Mouse (Mus musculus): Measurements from ENCODE around the gene Gcfc2. TPM values are rescaled to one million over a fixed set of nuclear protein-coding genes. Genes with fewer than 3 reads are reported as not detected.

Gene Gcfc2
- polyA plus RNA-seq (2016; fragmentation: Nextera tagmentation; extraction: Ambion mirVana): 6.4 and 10.1 TPM in 2 replicates

GRCm38 (mm10) chr6:81923523-81924142 lies at the start of gene Gcfc2:
TSS of gene Gcfc2 (plus strand) at chr6:81923669.
- peak; percentile 95 for DNase-seq (ENCODE audit: low spot score)
- no peaks in the 10 kb centered on the region for H3K27me3 ChIP-seq (ENCODE audit: insufficient read depth, poor library complexity, severe bottlenecking)
- under 1% methylated on average over 56 of the region's 56 CpGs for WGBS
- H3K36me3 ChIP-seq: peaks cover 27% of the 10 kb centered on the region
- no peaks in the 10 kb centered on the region for H3K9me3 ChIP-seq
- H3K27ac ChIP-seq: peak within 1 kb of the TSS; percentile 97
- H3K4me3 ChIP-seq: peak within 1 kb of the TSS; percentile 92
- H3K4me1 ChIP-seq: 0 out of 2 replicates have a peak, but pooled peaks cover 7% of the 10 kb centered on the region

GRCm38 (mm10) chr6:81895678-81896230 lies 27.7 kb upstream of the Gcfc2 start:
- Histone ChIP-seq H3K27me3 (ENCODE audit: insufficient read depth, poor library complexity, severe bottlenecking) (no peaks in the 10 kb centered on the region), H3K9me3 (no peaks in the 10 kb centered on the region), H3K36me3 (no peaks in the 10 kb centered on the region), H3K4me1 (no peaks in the 10 kb centered on the region), H3K27ac (no peak overlapping the region), H3K4me3 (no peak overlapping the region)
- no peak for DNase-seq (ENCODE audit: low spot score)
- WGBS: 46% methylated on average over 3 of the region's 3 CpGs

GRCm38 (mm10) chr6:81910302-81910855 lies 13.1 kb upstream of the Gcfc2 start:
- 80% methylated on average over 25 of the region's 25 CpGs for whole genome bisulfite sequencing
- H3K36me3 ChIP-seq: no peaks in the 10 kb centered on the region

GRCm38 (mm10) chr6:81911244-81911643 lies 12.2 kb upstream of the Gcfc2 start:
- 76% methylated on average over 5 of the region's 5 CpGs for WGBS
- Histone ChIP-seq H3K27me3 (ENCODE audit: insufficient read depth, poor library complexity, severe bottlenecking) (no peaks in the 10 kb centered on the region), H3K27ac (no peak overlapping the region), H3K4me3 (no peak overlapping the region), H3K4me1 (no peaks in the 10 kb centered on the region), H3K9me3 (no peaks in the 10 kb centered on the region), H3K36me3 (no peaks in the 10 kb centered on the region)
- DNase-seq (ENCODE audit: low spot score): peak; percentile 38

More at GRCm38 (mm10) chr6:81910302-81910855, 13.1 kb upstream of the Gcfc2 start:
- no peaks in the 10 kb centered on the region for H3K9me3 ChIP-seq
- H3K4me3 ChIP-seq: no peak overlapping the region
- DNase-seq (ENCODE audit: low spot score): no peak
- H3K4me1 ChIP-seq: no peaks in the 10 kb centered on the region
- H3K27ac ChIP-seq: no peak overlapping the region
- H3K27me3 ChIP-seq (ENCODE audit: insufficient read depth, poor library complexity, severe bottlenecking): no peaks in the 10 kb centered on the region

DNA sequence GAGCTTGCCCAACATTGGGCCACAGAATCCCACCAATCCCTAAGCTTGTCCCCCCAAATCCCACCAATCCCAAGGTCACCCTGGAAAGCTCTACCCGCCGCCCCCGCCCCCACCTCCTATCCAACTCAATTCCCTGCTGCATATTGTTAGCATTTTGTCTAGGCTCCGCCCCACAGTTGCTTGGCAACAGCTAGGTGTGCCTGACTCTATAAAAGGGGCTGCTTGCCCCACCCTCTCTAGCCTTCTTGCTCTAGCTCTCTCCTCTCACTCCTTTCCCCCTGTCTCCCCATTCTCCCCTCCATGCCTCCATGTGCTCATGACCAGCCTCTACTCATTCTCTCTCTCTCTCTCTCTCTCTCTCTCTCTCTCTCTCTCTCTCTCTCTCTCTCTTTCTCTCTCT lies 11.8 kb upstream of the Gcfc2 start:
- Histone ChIP-seq H3K9me3 (no peaks in the 10 kb centered on the region), H3K27me3 (ENCODE audit: insufficient read depth, poor library complexity, severe bottlenecking) (no peaks in the 10 kb centered on the region), H3K36me3 (no peaks in the 10 kb centered on the region), H3K4me3 (no peak overlapping the region), H3K27ac (no peak overlapping the region), H3K4me1 (no peaks in the 10 kb centered on the region)
- DNase-seq (ENCODE audit: low spot score): no peak
- 85% methylated on average over 4 of the region's 4 CpGs for WGBS

DNA sequence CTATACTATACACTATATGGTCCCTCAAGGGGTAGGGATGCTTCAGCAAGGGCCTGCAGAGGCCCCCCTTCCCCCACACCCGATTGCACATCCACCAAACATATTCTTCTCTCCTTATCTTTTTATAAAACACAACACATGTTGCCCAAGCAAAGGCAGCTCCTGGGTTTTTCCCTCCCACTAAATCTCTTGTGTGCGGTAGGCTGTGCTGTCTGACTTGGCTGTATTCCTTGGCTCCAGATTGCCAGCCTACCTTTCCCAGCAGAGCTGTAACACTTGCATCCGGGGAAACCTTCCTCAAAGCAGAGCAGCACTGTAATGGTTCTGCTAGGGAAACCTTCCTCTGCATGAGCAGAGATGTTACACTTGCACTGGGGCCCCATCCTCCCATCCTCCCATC lies 11.3 kb upstream of the Gcfc2 start:
- Histone ChIP-seq H3K4me1 (no peaks in the 10 kb centered on the region), H3K4me3 (no peak overlapping the region), H3K9me3 (no peaks in the 10 kb centered on the region), H3K27me3 (ENCODE audit: insufficient read depth, poor library complexity, severe bottlenecking) (no peaks in the 10 kb centered on the region), H3K36me3 (no peaks in the 10 kb centered on the region), H3K27ac (no peak overlapping the region)
- WGBS: 84% methylated on average over 3 of the region's 3 CpGs
- peak; percentile 43 for DNase-seq (ENCODE audit: low spot score)

DNA sequence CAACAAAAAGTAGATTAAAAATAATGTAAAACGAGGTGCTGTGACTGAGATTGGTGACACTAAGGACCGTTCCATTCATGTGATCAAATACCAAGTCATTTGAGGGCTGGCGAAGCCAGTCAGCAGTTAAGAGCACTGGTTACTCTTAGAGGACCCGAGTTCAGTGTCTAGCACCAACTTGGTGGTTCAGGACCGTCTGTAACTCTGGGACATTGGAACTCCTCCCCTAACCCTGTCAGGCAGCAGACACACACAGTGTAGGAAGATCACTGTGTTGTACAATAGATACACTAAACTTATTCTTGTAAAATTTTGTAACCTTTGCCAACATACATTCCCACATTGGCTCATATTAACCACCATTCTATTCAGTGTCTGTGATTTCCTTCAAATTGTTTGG lies 835 bp downstream of the Gcfc2 start:
- 22% methylated on average over 5 of the region's 5 CpGs for WGBS
- Histone ChIP-seq H3K27me3 (ENCODE audit: insufficient read depth, poor library complexity, severe bottlenecking) (no peaks in the 10 kb centered on the region), H3K36me3 (peaks cover 27% of the 10 kb centered on the region), H3K4me1 (0 out of 2 replicates have a peak, but pooled peaks cover 7% of the 10 kb centered on the region), H3K4me3 (peak overlapping the region; percentile 92), H3K27ac (peak overlapping the region; percentile 97; the same call in 1 of the 2 replicates), H3K9me3 (no peaks in the 10 kb centered on the region)
- no peak for DNase-seq (ENCODE audit: low spot score)

GRCm38 (mm10) chr6:81929402-81929801 lies 5.9 kb downstream of the Gcfc2 start:
- no peaks in the 10 kb centered on the region for H3K9me3 ChIP-seq
- no peak overlapping the region for H3K4me3 ChIP-seq
- H3K27me3 ChIP-seq (ENCODE audit: insufficient read depth, poor library complexity, severe bottlenecking): no peaks in the 10 kb centered on the region
- WGBS: 93% methylated on average over 4 of the region's 4 CpGs
- H3K36me3 ChIP-seq: peaks cover 73% of the 10 kb centered on the region
- 0 out of 2 replicates have a peak, but pooled peaks cover 5% of the 10 kb centered on the region for H3K4me1 ChIP-seq
- no peak for DNase-seq (ENCODE audit: low spot score)
- no peak overlapping the region for H3K27ac ChIP-seq

GRCm38 (mm10) chr6:81933281-81933680 lies 9.8 kb downstream of the Gcfc2 start:
- Histone ChIP-seq H3K27me3 (ENCODE audit: insufficient read depth, poor library complexity, severe bottlenecking) (no peaks in the 10 kb centered on the region), H3K9me3 (no peaks in the 10 kb centered on the region), H3K36me3 (peaks cover 82% of the 10 kb centered on the region), H3K4me1 (no peaks in the 10 kb centered on the region), H3K4me3 (no peak overlapping the region), H3K27ac (no peak overlapping the region)
- WGBS: 93% methylated on average over 3 of the region's 3 CpGs
- no peak for DNase-seq (ENCODE audit: low spot score)

- no peak overlapping the region for H3K4me3 ChIP-seq
- peaks cover 89% of the 10 kb centered on the region for H3K36me3 ChIP-seq
- no peaks in the 10 kb centered on the region for H3K27me3 ChIP-seq (ENCODE audit: insufficient read depth, poor library complexity, severe bottlenecking)
- H3K27ac ChIP-seq: no peak overlapping the region
- DNase-seq (ENCODE audit: low spot score): no peak
- H3K4me1 ChIP-seq: no peaks in the 10 kb centered on the region
- 95% methylated on average over 5 of the region's 5 CpGs for WGBS
- no peaks in the 10 kb centered on the region for H3K9me3 ChIP-seq
These were observed 18.2 kb downstream of the Gcfc2 start for GRCm38 (mm10) chr6:81941718-81942117.

DNA sequence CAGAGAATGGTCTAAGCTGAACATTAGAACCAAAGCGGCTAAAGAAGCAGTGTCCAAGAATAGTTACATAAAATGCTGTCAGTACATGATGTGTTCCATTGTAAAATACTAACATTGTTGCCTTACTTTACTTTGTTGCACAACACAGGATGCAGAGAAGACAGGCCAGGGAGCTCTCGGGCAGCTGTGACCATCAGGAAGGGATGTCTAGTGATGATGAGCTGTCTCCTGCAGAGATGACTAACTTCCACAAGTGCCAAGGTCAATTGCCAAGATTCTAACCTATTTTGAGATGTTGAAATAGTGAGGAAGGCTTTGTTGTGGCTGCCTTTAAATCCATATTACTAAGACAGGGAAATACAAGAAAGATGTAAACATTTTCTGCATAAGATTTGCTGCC lies 19.8 kb downstream of the Gcfc2 start:
- no peaks in the 10 kb centered on the region for H3K4me1 ChIP-seq
- DNase-seq (ENCODE audit: low spot score): no peak
- peaks cover 88% of the 10 kb centered on the region for H3K36me3 ChIP-seq
- no peak overlapping the region for H3K4me3 ChIP-seq
- no peak overlapping the region for H3K27ac ChIP-seq
- no peaks in the 10 kb centered on the region for H3K27me3 ChIP-seq (ENCODE audit: insufficient read depth, poor library complexity, severe bottlenecking)
- WGBS: 88% methylated on average over 2 of the region's 2 CpGs
- no peaks in the 10 kb centered on the region for H3K9me3 ChIP-seq

GRCm38 (mm10) chr6:81944432-81944831 lies 21.0 kb downstream of the Gcfc2 start:
- H3K9me3 ChIP-seq: no peaks in the 10 kb centered on the region
- 84% methylated on average over 3 of the region's 3 CpGs for WGBS
- H3K36me3 ChIP-seq: peaks cover 91% of the 10 kb centered on the region
- no peaks in the 10 kb centered on the region for H3K4me1 ChIP-seq
- H3K27me3 ChIP-seq (ENCODE audit: insufficient read depth, poor library complexity, severe bottlenecking): no peaks in the 10 kb centered on the region
- H3K4me3 ChIP-seq: no peak overlapping the region
- H3K27ac ChIP-seq: no peak overlapping the region
- DNase-seq (ENCODE audit: low spot score): no peak

GRCm38 (mm10) chr6:81946906-81947305 lies 23.4 kb downstream of the Gcfc2 start:
- Histone ChIP-seq H3K27me3 (ENCODE audit: insufficient read depth, poor library complexity, severe bottlenecking) (no peaks in the 10 kb centered on the region), H3K27ac (no peak overlapping the region), H3K4me3 (no peak overlapping the region), H3K9me3 (no peaks in the 10 kb centered on the region), H3K4me1 (no peaks in the 10 kb centered on the region), H3K36me3 (peaks cover 95% of the 10 kb centered on the region)
- DNase-seq (ENCODE audit: low spot score): no peak
- 92% methylated on average over 6 of the region's 6 CpGs for WGBS
